Mouse (Mus musculus) liver, postnatal 0 days (tissue): ENCODE data around the gene 3110082J24Rik. TPM values are rescaled to one million over a fixed set of nuclear protein-coding genes. Genes with fewer than 3 reads are reported as not detected.

Source experiments
- ATAC-seq: fragments of 200-750 bp; cut with Nextera tagmentation; 2 replicates; pipeline ENCODE4 v1.8.0; 2017; ENCODE audit warnings: mild to moderate bottlenecking, moderate library complexity
- DNase-seq: peaks from one replicate; pipeline ENCODE4 v3.0.0-alpha.2; 2016
- H3K27ac ChIP-seq: fragments of 300-500 bp; sonication (generic); 2 replicates; pipeline ENCODE4 v1.5.1; 2014; ENCODE audit warnings: antibody characterized with exemption, moderate library complexity, mild to moderate bottlenecking, low read depth
- H3K27me3 ChIP-seq: fragments of 300-500 bp; sonication (generic); 2 replicates; pipeline ENCODE4 v1.6.1; 2014; ENCODE audit warnings: low read length, control low read depth, mixed read lengths; ENCODE audit not compliant: insufficient read depth
- H3K36me3 ChIP-seq: fragments of 300-500 bp; sonication (generic); replicated peaks from 2 replicates; pipeline ENCODE4 v1.6.1; 2014; ENCODE audit warnings: mild to moderate bottlenecking, control low read depth, low read length, moderate library complexity, mixed read lengths; ENCODE audit not compliant: insufficient read depth
- H3K4me1 ChIP-seq: fragments of 300-500 bp; sonication (generic); 2 replicates; pipeline ENCODE4 v1.6.1; 2014; ENCODE audit warnings: antibody characterized with exemption, mild to moderate bottlenecking, control low read depth; ENCODE audit not compliant: insufficient read depth
- H3K4me2 ChIP-seq: fragments of 300-500 bp; sonication (generic); 2 replicates; pipeline ENCODE4 v1.6.1; 2014; ENCODE audit warnings: low read depth, mild to moderate bottlenecking, low read length, moderate library complexity, mixed read lengths
- H3K4me3 ChIP-seq: fragments of 300-500 bp; sonication (generic); 2 replicates; pipeline ENCODE4 v1.5.1; 2014; ENCODE audit warnings: low read depth, low read length
- H3K9ac ChIP-seq: fragments of 300-500 bp; sonication (generic); replicated peaks from 2 replicates; pipeline ENCODE4 v1.6.1; 2014; ENCODE audit warnings: mild to moderate bottlenecking, moderate library complexity
- H3K9me3 ChIP-seq: fragments of 300-500 bp; sonication (generic); 2 replicates; pipeline ENCODE4 v1.6.1; 2016; ENCODE audit warnings: mild to moderate bottlenecking, control low read depth, low read length, mixed read lengths
- CTCF ChIP-seq: sonication (generic); IDR thresholded peaks from 2 replicates; pipeline ENCODE4 v1.5.1; 2016; ENCODE audit warnings: antibody characterized with exemption, low read depth
- EP300 ChIP-seq: IDR thresholded peaks from 2 replicates; pipeline ENCODE4 v1.6.1; 2016; ENCODE audit warnings: antibody characterized with exemption, low read depth, mild to moderate bottlenecking
- WGBS: fragments of 180-500 bp; shearing (Covaris S2); extraction: QIAGEN DNeasy Blood & Tissue Kit; methylation state at CpG from one replicate; pipeline ENCODE4 v1.1.7; 2014; ENCODE audit not compliant: insufficient replicate concordance; 5-methylcytosine and 5-hydroxymethylcytosine counted together
- polyA plus RNA-seq: library from polyadenylated mRNA; unstranded; fragments of >200 nt; fragmentation: Nextera tagmentation; extraction: Ambion mirVana; gene quantifications from 2 replicates; pipeline ENCODE4 v1.2.1, GENCODE M21; 2015

Gene 3110082J24Rik
- polyA plus RNA-seq, 1 experiment from 2014 or later, result not detected

DNA sequence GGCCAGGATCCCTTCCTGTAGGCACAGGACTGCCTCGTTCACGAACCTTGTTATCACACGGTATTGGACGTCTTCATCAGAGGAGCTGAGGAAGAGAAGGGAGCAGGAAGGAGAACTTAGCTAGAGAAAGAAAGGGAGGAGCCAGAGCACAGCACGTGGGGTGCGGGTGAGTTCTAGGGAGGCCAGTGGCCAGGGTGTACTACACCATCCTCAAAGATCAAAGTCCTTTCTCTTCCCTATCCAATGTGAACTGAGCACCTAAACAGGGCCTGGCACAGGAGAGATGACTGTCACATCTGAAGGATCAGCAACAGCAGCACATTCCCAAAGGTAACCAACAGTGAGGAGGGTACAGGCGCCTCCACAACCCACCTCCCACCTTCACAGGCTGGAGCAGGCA, 14.2 kb upstream of the 3110082J24Rik start:
- Histone ChIP-seq H3K27ac (no peak overlapping the region), H3K9ac (no peak overlapping the region), H3K9me3 (no peaks in the 10 kb centered on the region), H3K4me2 (no peak overlapping the region), H3K27me3 (peaks cover 6% of the 10 kb centered on the region; the same call in 1 of the 2 replicates), H3K4me3 (no peak overlapping the region), H3K36me3 (peaks cover 68% of the 10 kb centered on the region), H3K4me1 (no peaks in the 10 kb centered on the region)
- ATAC-seq (no peak), DNase-seq (no peak)
- 81% methylated on average over 7 of the region's 7 CpGs for WGBS
- TF ChIP-seq EP300 (no peak), CTCF (no peak)

- WGBS, result 87% methylated on average over 6 of the region's 6 CpGs
- DNase-seq (no peak), ATAC-seq (no peak)
- H3K27ac ChIP-seq, result no peak overlapping the region
- H3K4me3 ChIP-seq, result no peak overlapping the region
- no peak overlapping the region for H3K9ac ChIP-seq
- no peaks in the 10 kb centered on the region for H3K9me3 ChIP-seq
- H3K36me3 ChIP-seq, result peaks cover 59% of the 10 kb centered on the region
- H3K4me2 ChIP-seq, result no peak overlapping the region
- peaks cover 15% of the 10 kb centered on the region for H3K27me3 ChIP-seq
- peaks cover 8% of the 10 kb centered on the region for H3K4me1 ChIP-seq
- TF ChIP-seq EP300, result no peak
- TF ChIP-seq CTCF, result no peak
Observed at GRCm38 (mm10) chr5:30119163-30119562, 13.3 kb upstream of the 3110082J24Rik start.

GRCm38 (mm10) chr5:30118018-30118417, 12.1 kb upstream of the 3110082J24Rik start:
- no peak for ATAC-seq
- Histone ChIP-seq H3K4me1 (peaks cover 14% of the 10 kb centered on the region), H3K4me2 (no peak overlapping the region), H3K9ac (no peak overlapping the region), H3K27me3 (peaks cover 25% of the 10 kb centered on the region), H3K9me3 (no peaks in the 10 kb centered on the region), H3K36me3 (peaks cover 48% of the 10 kb centered on the region), H3K4me3 (no peak overlapping the region), H3K27ac (no peak overlapping the region)
- 73% methylated on average over 1 of the region's 1 CpGs for WGBS
- no peak for TF ChIP-seq CTCF
- TF ChIP-seq EP300, result no peak
- DNase-seq, result no peak

GRCm38 (mm10) chr5:30115718-30116117, 9.8 kb upstream of the 3110082J24Rik start:
- ATAC-seq (no peak), DNase-seq (no peak)
- Histone ChIP-seq H3K9ac (no peak overlapping the region), H3K36me3 (peaks cover 27% of the 10 kb centered on the region), H3K9me3 (no peaks in the 10 kb centered on the region), H3K4me1 (peaks cover 21% of the 10 kb centered on the region), H3K4me3 (no peak overlapping the region), H3K4me2 (no peak overlapping the region), H3K27ac (no peak overlapping the region), H3K27me3 (peaks cover 31% of the 10 kb centered on the region)
- WGBS, result 45% methylated on average over 10 of the region's 10 CpGs
- TF ChIP-seq EP300 (no peak), CTCF (peak; percentile 26; the same call in 1 of the 2 replicates)

- Histone ChIP-seq H3K4me1 (peaks cover 26% of the 10 kb centered on the region), H3K9ac (peak overlapping the region; percentile 30; the same call in 1 of the 2 replicates), H3K4me2 (peak overlapping the region; percentile 81), H3K36me3 (peaks cover 18% of the 10 kb centered on the region), H3K27ac (no peak overlapping the region), H3K9me3 (no peaks in the 10 kb centered on the region), H3K4me3 (peak overlapping the region; percentile 44), H3K27me3 (peaks cover 31% of the 10 kb centered on the region)
- TF ChIP-seq EP300, result no peak
- TF ChIP-seq CTCF, result no peak
- ATAC-seq (no peak), DNase-seq (no peak)
- WGBS, result under 1% methylated on average over 28 of the region's 28 CpGs
Observed at GRCm38 (mm10) chr5:30114761-30115140, 8.9 kb upstream of the 3110082J24Rik start.

DNA sequence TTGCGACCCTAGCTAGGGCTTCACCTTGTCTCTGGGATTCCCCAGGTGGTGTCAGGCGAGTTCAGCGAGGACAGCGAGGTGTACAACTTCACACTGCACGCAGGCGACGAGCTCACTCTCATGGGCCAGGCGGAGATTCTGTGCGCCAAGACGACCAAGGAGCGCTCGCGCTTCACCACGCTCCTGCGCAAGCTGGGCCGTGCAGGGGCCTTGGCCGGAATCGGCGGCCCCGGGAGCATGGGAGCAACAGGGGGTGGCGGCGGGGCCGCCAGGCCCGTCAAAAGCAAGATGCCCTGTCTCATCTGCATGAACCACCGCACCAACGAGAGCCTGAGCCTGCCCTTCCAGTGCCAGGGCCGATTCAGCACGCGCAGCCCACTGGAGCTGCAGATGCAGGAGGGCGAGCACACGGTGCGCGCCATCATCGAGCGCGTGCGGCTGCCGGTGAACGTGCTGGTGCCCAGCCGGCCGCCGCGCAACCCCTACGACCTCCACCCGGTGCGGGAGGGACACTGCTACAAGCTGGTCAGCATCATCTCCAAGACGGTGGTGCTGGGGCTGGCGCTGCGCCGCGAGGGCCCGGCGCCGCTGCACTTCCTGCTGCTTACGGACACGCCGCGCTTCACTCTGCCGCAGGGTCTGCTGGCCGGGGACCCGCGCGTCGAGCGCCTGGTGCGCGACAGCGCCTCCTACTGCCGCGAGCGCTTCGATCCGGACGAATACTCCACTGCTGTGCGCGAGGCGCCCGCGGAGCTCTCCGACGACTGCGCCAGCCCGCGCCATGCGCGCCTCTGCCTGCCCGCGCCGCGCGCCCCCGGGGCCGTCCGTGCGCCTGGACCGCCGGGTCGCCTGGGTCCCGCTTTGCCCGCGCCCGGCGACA, 8.2 kb upstream of the 3110082J24Rik start:
- DNase-seq (peak; percentile 77), ATAC-seq (peak; percentile 42)
- no peaks in the 10 kb centered on the region for H3K9me3 ChIP-seq
- no peak overlapping the region for H3K27ac ChIP-seq
- peaks cover 31% of the 10 kb centered on the region for H3K27me3 ChIP-seq
- H3K4me2 ChIP-seq, result peak overlapping the region; percentile 81
- peak overlapping the region; percentile 38; the same call in 1 of the 2 replicates for H3K9ac ChIP-seq
- peaks cover 26% of the 10 kb centered on the region for H3K4me1 ChIP-seq
- 1% methylated on average over 77 of the region's 103 CpGs for WGBS
- H3K4me3 ChIP-seq, result peak overlapping the region; percentile 44
- TF ChIP-seq CTCF (peak; percentile 63), EP300 (no peak)
- H3K36me3 ChIP-seq, result peaks cover 12% of the 10 kb centered on the region
